Mouse (Mus musculus): Measurements from ENCODE around the gene Abcf1. TPM values are rescaled to one million over a fixed set of nuclear protein-coding genes. Genes with fewer than 3 reads are reported as not detected.

Gene Abcf1
- 71.8 TPM for polyA plus RNA-seq (2014; fragmentation: Illumina TruSeq; extraction: RNeasy Lipid Tissue Mini Kit (QIAGEN cat#74804); ENCODE audit: low read depth, low replicate concordance)

GRCm38 (mm10) chr17:35969418-35970389 lies at the start of gene Abcf1:
TSS of gene Abcf1 (minus strand) at chr17:35969761.

GRCm38 (mm10) chr17:35979401-35980362 lies 10.1 kb upstream of the Abcf1 start, which contains the start of the genes Gnl1 and Prr3:
TSS of gene Gnl1 (plus strand) at chr17:35979851.
TSS of gene Prr3 (minus strand) at chr17:35980236.

GRCm38 (mm10) chr17:35916297-35917142 lies 53.0 kb downstream of the Abcf1 start, which contains the start of the genes Mrps18b and Ppp1r10:
TSS of gene Mrps18b (minus strand) at chr17:35916389.
TSS of gene Ppp1r10 (plus strand) at chr17:35916434.

GRCm38 (mm10) chr17:35909919-35910369 lies 59.6 kb downstream of the Abcf1 start, which contains the start of gene Atat1:
TSS of gene Atat1 (minus strand) at chr17:35910075.

Other genes starting within 250 kb of the Abcf1 start
- 49.8 TPM for gene Ier3, start 148.1 kb downstream of the Abcf1 start, polyA plus RNA-seq (2014; fragmentation: Illumina TruSeq; extraction: RNeasy Lipid Tissue Mini Kit (QIAGEN cat#74804); ENCODE audit: low read depth, low replicate concordance)
- gene Flot1, start 146.5 kb downstream of the Abcf1 start, polyA plus RNA-seq (2014; fragmentation: Illumina TruSeq; extraction: RNeasy Lipid Tissue Mini Kit (QIAGEN cat#74804); ENCODE audit: low read depth, low replicate concordance) = 165 TPM
- gene Tubb5, start 131.5 kb downstream of the Abcf1 start, polyA plus RNA-seq (2014; fragmentation: Illumina TruSeq; extraction: RNeasy Lipid Tissue Mini Kit (QIAGEN cat#74804); ENCODE audit: low read depth, low replicate concordance) = 61.0 TPM
- 11.2 TPM for gene Mdc1, start 128.2 kb downstream of the Abcf1 start, polyA plus RNA-seq (2014; fragmentation: Illumina TruSeq; extraction: RNeasy Lipid Tissue Mini Kit (QIAGEN cat#74804); ENCODE audit: low read depth, low replicate concordance)
- gene Nrm, start 108.4 kb downstream of the Abcf1 start, polyA plus RNA-seq (2014; fragmentation: Illumina TruSeq; extraction: RNeasy Lipid Tissue Mini Kit (QIAGEN cat#74804); ENCODE audit: low read depth, low replicate concordance) = 2.1 TPM
- gene Ppp1r18, start 104.2 kb downstream of the Abcf1 start, polyA plus RNA-seq (2014; fragmentation: Illumina TruSeq; extraction: RNeasy Lipid Tissue Mini Kit (QIAGEN cat#74804); ENCODE audit: low read depth, low replicate concordance) = 15.0 TPM
- 35.4 TPM for gene Dhx16, start 89.9 kb downstream of the Abcf1 start, polyA plus RNA-seq (2014; fragmentation: Illumina TruSeq; extraction: RNeasy Lipid Tissue Mini Kit (QIAGEN cat#74804); ENCODE audit: low read depth, low replicate concordance)
- 140 TPM for gene 2310061I04Rik, start 72.3 kb downstream of the Abcf1 start, polyA plus RNA-seq (2014; fragmentation: Illumina TruSeq; extraction: RNeasy Lipid Tissue Mini Kit (QIAGEN cat#74804); ENCODE audit: low read depth, low replicate concordance)
- 9.7 TPM for gene Atat1, start 59.7 kb downstream of the Abcf1 start, polyA plus RNA-seq (2014; fragmentation: Illumina TruSeq; extraction: RNeasy Lipid Tissue Mini Kit (QIAGEN cat#74804); ENCODE audit: low read depth, low replicate concordance)
- 69.9 TPM for gene Mrps18b, start 53.4 kb downstream of the Abcf1 start, polyA plus RNA-seq (2014; fragmentation: Illumina TruSeq; extraction: RNeasy Lipid Tissue Mini Kit (QIAGEN cat#74804); ENCODE audit: low read depth, low replicate concordance)
- 16.9 TPM for gene Ppp1r10, start 53.3 kb downstream of the Abcf1 start, polyA plus RNA-seq (2014; fragmentation: Illumina TruSeq; extraction: RNeasy Lipid Tissue Mini Kit (QIAGEN cat#74804); ENCODE audit: low read depth, low replicate concordance)
- 26.8 TPM for gene Gnl1, start 10.1 kb upstream of the Abcf1 start, polyA plus RNA-seq (2014; fragmentation: Illumina TruSeq; extraction: RNeasy Lipid Tissue Mini Kit (QIAGEN cat#74804); ENCODE audit: low read depth, low replicate concordance)
- 5.0 TPM for gene Prr3, start 10.5 kb upstream of the Abcf1 start, polyA plus RNA-seq (2014; fragmentation: Illumina TruSeq; extraction: RNeasy Lipid Tissue Mini Kit (QIAGEN cat#74804); ENCODE audit: low read depth, low replicate concordance)
- gene H2-T24, start 50.8 kb upstream of the Abcf1 start, polyA plus RNA-seq (2014; fragmentation: Illumina TruSeq; extraction: RNeasy Lipid Tissue Mini Kit (QIAGEN cat#74804); ENCODE audit: low read depth, low replicate concordance) = 7.0 TPM
- 36.4 TPM for gene H2-T23, start 63.1 kb upstream of the Abcf1 start, polyA plus RNA-seq (2014; fragmentation: Illumina TruSeq; extraction: RNeasy Lipid Tissue Mini Kit (QIAGEN cat#74804); ENCODE audit: low read depth, low replicate concordance)
- gene H2-T22, start 73.0 kb upstream of the Abcf1 start, polyA plus RNA-seq (2014; fragmentation: Illumina TruSeq; extraction: RNeasy Lipid Tissue Mini Kit (QIAGEN cat#74804); ENCODE audit: low read depth, low replicate concordance) = 22.8 TPM
- not detected for gene Gm6034, start 73.2 kb upstream of the Abcf1 start, polyA plus RNA-seq (2014; fragmentation: Illumina TruSeq; extraction: RNeasy Lipid Tissue Mini Kit (QIAGEN cat#74804); ENCODE audit: low read depth, low replicate concordance)
- gene Gm11127, start 88.6 kb upstream of the Abcf1 start, polyA plus RNA-seq (2014; fragmentation: Illumina TruSeq; extraction: RNeasy Lipid Tissue Mini Kit (QIAGEN cat#74804); ENCODE audit: low read depth, low replicate concordance) = not detected
- not detected for gene Gm19684, start 151.9 kb upstream of the Abcf1 start, polyA plus RNA-seq (2014; fragmentation: Illumina TruSeq; extraction: RNeasy Lipid Tissue Mini Kit (QIAGEN cat#74804); ENCODE audit: low read depth, low replicate concordance)
- not detected for gene Gm7030, start 159.7 kb upstream of the Abcf1 start, polyA plus RNA-seq (2014; fragmentation: Illumina TruSeq; extraction: RNeasy Lipid Tissue Mini Kit (QIAGEN cat#74804); ENCODE audit: low read depth, low replicate concordance)
- gene Gm8909, start 198.8 kb upstream of the Abcf1 start, polyA plus RNA-seq (2014; fragmentation: Illumina TruSeq; extraction: RNeasy Lipid Tissue Mini Kit (QIAGEN cat#74804); ENCODE audit: low read depth, low replicate concordance) = not detected
- gene H2-T3, start 220.5 kb upstream of the Abcf1 start, polyA plus RNA-seq (2014; fragmentation: Illumina TruSeq; extraction: RNeasy Lipid Tissue Mini Kit (QIAGEN cat#74804); ENCODE audit: low read depth, low replicate concordance) = not detected